Mouse (Mus musculus) liver, embryonic 14.5 days (tissue): ENCODE data around the gene Il18bp.

Experiments used
- CTCF ChIP-seq: IDR thresholded peaks from 2 replicates; pipeline ENCODE4 v1.5.1; 2016; ENCODE audit warnings: antibody characterized with exemption, low read depth, control low read depth
- EP300 ChIP-seq: IDR thresholded peaks from 2 replicates; pipeline ENCODE4 v1.6.1; 2016; ENCODE audit warnings: antibody characterized with exemption, low read depth

DNA sequence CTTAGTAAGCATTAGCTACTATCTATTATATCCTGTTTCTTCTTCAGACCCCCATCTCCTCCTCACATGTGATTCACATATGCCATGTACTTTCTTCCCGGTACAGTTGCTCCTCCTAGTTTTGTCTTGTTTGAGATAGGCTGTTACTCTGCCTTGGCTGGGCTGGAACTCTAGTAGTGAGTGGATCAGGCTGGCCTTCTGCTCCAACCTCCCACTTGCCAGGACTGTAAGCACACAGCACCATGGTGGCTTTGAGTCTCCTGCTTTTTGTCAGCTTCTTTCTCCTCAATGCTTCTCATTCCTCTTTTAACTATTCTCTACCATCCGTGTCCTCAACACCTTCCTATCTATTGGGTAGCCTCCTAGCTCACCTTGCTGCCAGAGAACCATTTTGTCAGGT, 49.7 kb downstream of the Il18bp start:
- no peak for TF ChIP-seq CTCF
- TF ChIP-seq EP300: no peak
